Mouse (Mus musculus) heart, adult 11 months (tissue): ENCODE data around the gene Nfatc3.
A peak's percentile ranks its signal among the peaks of the same experiment; 100 is the strongest.
"Not testable (repeated sequence)": the region's sequence is repeated elsewhere in the genome, so short reads cannot be mapped to it uniquely, and the experiment has no call there.

Experiments used
- DNase-seq: peaks from one replicate; pipeline ENCODE4 v3.0.0; 2022

The Nfatc3 gene

DNA sequence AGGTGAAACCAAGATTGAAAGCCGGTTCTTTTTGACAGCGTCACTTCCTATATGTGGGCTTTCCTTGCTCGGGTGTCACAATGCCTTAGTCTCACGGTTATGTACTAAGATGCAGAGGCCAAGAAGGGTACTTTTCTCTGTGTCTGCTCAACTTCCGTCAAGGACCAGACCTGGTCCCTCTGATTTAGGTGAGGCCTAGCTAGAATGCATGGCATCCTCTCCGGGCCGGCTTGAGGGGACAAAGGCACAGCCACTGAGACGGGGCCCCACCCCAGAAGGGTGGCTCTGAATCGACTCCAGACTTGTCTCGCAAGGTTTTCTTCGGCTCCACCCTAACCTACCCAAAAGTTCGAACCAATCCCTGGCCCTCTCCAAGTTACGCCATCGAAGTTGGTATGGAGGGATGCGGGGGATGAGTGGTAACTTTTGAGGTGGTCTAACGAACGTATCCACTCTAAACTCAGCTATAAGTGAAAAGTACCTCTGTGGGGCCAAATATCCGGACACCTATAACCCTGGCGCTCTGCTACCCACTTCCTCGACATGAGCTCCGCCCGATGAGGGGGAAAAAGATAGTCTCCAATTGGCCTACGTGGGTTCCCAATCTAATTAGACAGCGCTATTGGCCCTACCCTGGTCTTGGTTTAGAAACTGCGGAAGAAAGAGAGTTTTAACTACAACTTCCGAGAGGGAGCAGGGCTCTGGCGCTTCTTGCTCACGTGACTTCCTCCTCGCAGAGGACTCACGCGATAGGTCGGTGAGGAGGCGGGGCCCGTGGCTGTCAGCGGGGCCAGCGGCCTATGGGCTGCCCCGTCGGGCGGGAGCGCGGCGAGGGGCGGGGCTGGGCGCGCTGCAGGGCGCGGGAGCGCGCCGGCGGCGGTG is at the start of gene Nfatc3:
Nfatc3 (plus strand) TSS at position 110 of the 882 bp plus-strand sequence.
- DNase-seq: peak; percentile 100

GRCm38 (mm10) chr8:106010748-106011642 is 47.6 kb upstream of the Nfatc3 start:
- DNase-seq: peak; percentile 99

DNA sequence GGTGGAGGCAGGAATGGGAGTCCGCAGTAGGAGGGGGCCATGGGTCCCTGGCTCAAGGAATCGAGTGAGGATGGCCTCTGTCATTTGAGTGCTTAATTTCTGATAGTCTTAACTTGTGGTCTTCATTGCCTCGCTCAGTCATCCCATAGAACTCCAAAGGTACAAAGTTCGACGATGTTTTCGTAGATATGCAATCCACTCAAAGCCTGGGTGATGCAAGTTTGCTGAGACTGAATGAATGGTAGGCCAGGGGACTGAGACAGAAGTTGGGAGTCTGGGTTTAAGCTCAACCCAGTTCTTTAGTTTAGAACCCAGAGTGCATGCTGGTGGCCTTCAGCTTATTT is 47.0 kb upstream of the Nfatc3 start, which contains the start of gene Ddx28:
Ddx28 (minus strand) TSS at position 240 of the 344 bp plus-strand sequence.
- no peak for DNase-seq

GRCm38 (mm10) chr8:106012203-106012602 is 46.4 kb upstream of the Nfatc3 start:
- DNase-seq: not testable (repeated sequence)

GRCm38 (mm10) chr8:106016284-106016683 is 42.4 kb upstream of the Nfatc3 start:
- DNase-seq: no peak

- DNase-seq: no peak
Measured at GRCm38 (mm10) chr8:106017130-106017529, 41.5 kb upstream of the Nfatc3 start.

- no peak for DNase-seq
Measured at GRCm38 (mm10) chr8:106018039-106018438, 40.6 kb upstream of the Nfatc3 start.

GRCm38 (mm10) chr8:106022483-106022882 is 36.2 kb upstream of the Nfatc3 start:
- DNase-seq: peak; percentile 93

DNA sequence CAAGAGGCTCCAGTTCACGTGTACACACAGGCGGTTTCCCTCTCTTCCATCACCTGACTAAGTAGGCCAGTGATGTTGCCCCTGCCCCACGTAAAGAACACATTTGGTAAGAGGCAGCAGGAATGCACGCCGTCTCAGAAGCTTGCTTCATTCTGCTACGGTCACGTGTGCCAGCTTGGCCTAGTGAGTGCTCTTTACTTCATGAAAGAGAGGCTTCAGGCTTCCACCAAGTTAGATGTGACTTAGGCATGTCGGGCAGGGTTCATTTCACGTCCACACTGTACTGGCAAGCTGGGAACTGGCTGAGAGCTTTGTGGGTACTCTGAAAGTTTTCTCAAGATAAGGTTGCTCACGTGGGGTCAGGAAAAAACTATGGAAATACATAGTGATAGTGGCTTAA is 19.9 kb upstream of the Nfatc3 start:
- no peak for DNase-seq

GRCm38 (mm10) chr8:106039605-106040004 is 19.0 kb upstream of the Nfatc3 start:
- DNase-seq: no peak

GRCm38 (mm10) chr8:106040218-106040617 is 18.4 kb upstream of the Nfatc3 start:
- DNase-seq: no peak

DNA sequence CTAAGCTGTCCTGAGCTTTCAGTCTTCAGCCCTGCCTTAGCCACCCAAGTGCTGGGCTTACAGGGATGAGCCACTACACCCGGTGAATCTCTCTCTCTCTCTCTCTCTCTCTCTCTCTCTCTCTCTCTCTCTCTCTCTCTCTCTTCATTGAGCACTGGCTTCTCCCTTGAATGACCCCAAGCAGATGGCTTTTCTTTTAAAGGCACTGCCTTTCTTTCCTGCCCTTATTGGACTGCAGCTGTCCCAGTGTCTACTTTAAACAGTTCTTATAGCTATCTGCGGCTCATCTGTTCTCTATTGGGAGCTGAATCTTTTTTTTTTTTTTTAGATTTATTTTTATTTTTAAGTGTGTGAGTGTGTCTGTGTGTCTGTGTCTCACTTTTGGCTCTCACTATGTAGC is 15.6 kb upstream of the Nfatc3 start:
- DNase-seq: no peak

DNA sequence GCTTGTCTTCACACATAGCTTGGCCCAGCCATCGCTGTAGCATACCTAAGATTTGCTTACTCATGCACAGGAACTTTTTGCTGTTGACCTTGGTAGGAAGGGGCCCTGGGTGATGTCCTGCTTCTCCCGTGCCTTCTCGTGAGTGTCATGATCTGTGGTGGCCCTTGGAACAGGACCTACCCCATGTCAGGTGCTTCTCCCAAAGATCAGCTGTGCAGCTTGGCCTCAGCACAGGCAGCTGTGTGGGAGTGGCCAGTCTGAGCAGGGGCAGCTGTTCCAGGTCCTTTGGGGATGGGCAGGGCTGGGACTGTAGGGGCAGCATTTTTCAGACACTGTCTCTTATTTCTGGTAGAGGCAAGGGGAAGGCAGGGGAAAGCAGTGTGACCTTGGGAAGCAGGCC is 14.5 kb upstream of the Nfatc3 start:
- DNase-seq: peak; percentile 97

GRCm38 (mm10) chr8:106046872-106047559 is 11.6 kb upstream of the Nfatc3 start:
- DNase-seq: no peak

DNA sequence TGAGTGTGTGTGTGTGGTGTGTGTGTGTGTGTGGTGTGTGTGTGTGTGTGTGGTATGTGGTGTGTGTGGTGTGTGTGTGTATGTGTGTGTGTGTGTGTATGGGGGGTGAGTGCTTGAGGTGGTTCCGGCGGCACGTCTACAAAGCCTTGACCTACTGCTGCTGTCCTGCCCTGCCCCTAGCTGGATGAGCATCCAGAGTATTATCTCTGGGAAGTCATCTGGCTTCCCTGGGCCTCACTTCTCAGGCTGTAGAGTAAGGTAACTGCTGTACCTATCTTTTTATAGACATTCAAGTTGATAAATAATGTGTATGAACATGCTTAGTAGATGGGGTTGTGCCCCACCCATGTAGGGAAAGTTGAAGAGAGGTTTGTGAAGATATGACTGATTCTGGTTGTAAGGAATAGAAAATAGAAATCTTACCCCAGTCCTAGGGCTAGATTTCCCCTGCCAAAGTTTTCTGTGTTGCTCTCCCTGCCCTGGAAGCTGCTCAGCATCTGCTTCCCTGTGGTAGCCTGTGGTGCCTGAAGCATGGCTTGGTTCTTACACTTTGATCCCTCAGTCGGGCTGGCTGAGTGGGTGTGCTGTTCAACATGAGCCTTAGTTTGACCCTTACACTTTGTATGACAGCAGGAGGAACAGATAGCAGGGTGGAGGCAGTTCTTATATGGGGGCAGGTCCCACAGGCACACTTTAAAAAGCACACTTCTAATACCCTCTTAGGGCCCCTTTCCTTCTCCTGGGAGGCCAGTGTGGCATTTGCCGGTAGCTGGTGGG is 10.6 kb upstream of the Nfatc3 start:
- no peak for DNase-seq

DNA sequence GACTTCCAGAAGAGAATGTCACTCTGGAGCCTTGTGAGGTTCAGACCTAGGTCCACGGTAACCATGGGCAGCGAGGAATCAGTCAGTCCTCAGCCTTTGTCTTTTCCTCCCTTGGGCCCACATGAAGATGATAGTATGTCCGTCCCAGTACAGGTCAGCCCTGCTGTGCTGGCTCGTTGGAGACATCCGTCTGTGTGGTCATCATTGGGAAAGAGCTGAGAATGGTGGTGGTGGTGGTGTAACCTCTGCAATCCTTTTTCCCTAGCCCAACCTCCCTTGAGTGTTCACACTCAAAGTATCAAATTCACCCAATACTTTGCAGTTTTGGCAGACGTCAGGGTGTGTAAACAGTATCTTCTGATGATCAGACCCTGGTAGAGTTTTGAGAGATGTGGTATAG is 8.8 kb upstream of the Nfatc3 start:
- no peak for DNase-seq

DNA sequence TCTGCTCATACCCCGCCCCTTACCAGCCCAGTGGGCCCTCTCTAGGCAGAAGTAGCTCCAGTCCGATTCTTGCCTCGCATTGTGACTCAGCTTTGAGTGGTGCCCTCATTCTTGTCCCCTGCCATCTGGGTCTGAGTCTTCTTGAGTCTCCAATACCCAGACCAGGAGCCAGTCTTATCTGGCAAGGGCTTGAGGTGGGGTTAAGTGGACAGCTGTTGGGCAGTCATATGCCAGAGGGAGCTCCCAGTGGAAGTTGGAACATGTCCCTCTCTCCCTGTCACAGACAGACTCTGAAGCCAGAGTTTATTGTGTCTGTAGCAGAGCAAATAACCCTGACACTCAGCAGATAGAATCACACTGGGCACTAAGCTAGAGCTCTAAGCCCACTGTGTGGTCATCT is 7.6 kb upstream of the Nfatc3 start:
- no peak for DNase-seq

GRCm38 (mm10) chr8:106052510-106053089 is 6.0 kb upstream of the Nfatc3 start:
- DNase-seq: no peak

DNA sequence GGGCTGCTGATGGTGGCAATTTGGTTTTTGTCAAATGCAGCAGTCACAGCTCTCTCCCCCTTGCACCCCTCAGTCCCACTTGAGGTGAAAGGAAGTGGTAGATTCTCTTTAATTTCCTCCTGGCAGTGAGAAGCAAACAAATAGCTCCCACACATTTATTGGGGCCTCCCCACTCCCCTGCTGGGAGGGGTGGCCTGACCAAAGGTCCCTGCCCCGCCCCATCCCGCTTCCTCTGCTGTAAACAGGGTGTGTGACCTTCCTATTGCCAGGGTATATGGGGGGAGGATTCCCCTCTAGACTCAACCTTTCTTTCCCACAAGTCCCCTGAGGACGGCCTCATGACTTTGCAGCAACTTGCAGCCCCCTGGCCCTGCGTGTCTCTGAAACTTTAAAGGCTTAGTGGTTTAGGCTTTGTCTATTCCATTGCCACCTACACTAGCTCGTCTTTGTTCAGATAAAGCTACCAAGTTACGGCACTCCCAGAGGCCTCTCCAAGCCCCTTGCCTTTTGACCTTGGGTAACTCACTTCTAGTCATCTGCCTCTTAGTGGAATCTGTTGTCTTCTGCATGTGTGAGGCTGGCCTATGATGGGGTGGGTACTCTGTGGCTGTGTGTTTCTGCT is 4.3 kb upstream of the Nfatc3 start:
- DNase-seq: peak; percentile 98

DNA sequence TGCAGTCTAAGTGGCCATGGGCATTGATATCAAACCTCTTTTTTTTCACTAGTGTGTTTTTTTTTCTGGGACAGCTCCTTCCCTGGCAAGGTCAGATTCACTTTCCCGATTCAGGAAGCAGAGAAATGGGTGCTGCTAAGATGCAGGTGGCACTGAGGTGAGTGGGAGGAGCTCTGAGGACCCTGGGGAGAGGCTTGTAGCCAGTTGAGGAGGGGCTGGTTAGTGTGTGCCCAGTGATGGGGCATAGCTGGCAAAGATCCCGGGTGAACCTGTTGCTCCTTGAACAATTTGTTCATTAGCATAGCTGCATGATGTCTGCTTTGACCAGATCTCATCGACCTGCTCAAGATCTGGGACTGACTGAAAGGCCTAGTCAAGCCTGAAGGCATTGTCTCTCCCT is 3.6 kb upstream of the Nfatc3 start:
- peak; percentile 82 for DNase-seq

- peak; percentile 79 for DNase-seq
Measured at GRCm38 (mm10) chr8:106056455-106056982, 2.1 kb upstream of the Nfatc3 start.
